Mouse (Mus musculus): ENCODE measurements around the gene Maml3. TPM values are rescaled to one million over a fixed set of nuclear protein-coding genes. Genes with fewer than 3 reads are reported as not detected.

Maml3 gene
- polyA plus RNA-seq, 1 experiment, result not detected

- TF ChIP-seq POLR2A (IDR thresholded peaks at IDR 0.05; ENCODE audit: insufficient read depth, low read depth, low read length) (no peak), CTCF (IDR thresholded peaks at IDR 0.05; ENCODE audit: insufficient read depth, low read depth, low read length) (no peak)
- WGBS, result 26% methylated on average over 9 of the region's 9 CpGs
These were observed 98.0 kb downstream of the Maml3 start for GRCm38 (mm10) chr3:52006721-52007330.

DNA sequence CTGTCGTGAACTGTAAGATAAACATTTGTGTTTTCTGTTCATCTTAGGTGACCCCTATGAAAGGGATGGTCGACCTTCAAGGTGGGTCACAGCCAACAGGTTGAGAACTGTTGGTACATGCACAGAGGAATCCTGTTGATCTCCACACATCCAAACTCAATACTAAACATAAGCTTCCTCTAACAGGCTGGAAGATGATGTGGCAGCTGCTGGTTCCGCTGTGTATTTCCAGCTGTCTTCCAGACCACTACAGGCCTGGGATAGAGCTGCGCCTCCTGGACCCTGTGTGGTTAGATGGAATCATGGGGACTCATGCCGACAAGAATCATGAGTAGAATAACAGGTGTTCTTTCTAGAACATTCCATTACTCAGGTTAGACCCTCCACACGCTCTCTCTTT, 101.2 kb downstream of the Maml3 start:
- H3K4me1 ChIP-seq (ENCODE audit: control insufficient read depth, insufficient read depth, low read length), result peaks cover 20% of the 10 kb centered on the region
- 93% methylated on average over 6 of the region's 6 CpGs for whole genome bisulfite sequencing

More at GRCm38 (mm10) chr3:52006721-52007330, 98.0 kb downstream of the Maml3 start:
- H3K4me1 ChIP-seq (ENCODE audit: control insufficient read depth, insufficient read depth, low read length), result peaks cover 27% of the 10 kb centered on the region
- H3K27ac ChIP-seq (ENCODE audit: insufficient read depth, low read depth, low read length), result peak overlapping the region; percentile 99
- peak overlapping the region; percentile 50 for H3K4me3 ChIP-seq (ENCODE audit: insufficient read depth, low read depth, low read length)

GRCm38 (mm10) chr3:52001518-52001895, 103.4 kb downstream of the Maml3 start:
- H3K4me1 ChIP-seq (ENCODE audit: control insufficient read depth, insufficient read depth, low read length), result peaks cover 25% of the 10 kb centered on the region
- WGBS, result 64% methylated on average over 9 of the region's 9 CpGs
- no peak overlapping the region for H3K4me3 ChIP-seq (ENCODE audit: insufficient read depth, low read depth, low read length)
- TF ChIP-seq CTCF (IDR thresholded peaks at IDR 0.05; ENCODE audit: insufficient read depth, low read depth, low read length) (no peak), POLR2A (IDR thresholded peaks at IDR 0.05; ENCODE audit: insufficient read depth, low read depth, low read length) (no peak)
- no peak overlapping the region for H3K27ac ChIP-seq (ENCODE audit: insufficient read depth, low read depth, low read length)

More for the DNA sequence above, 101.2 kb downstream of the Maml3 start:
- no peak overlapping the region for H3K27ac ChIP-seq (ENCODE audit: insufficient read depth, low read depth, low read length)
- no peak overlapping the region for H3K4me3 ChIP-seq (ENCODE audit: insufficient read depth, low read depth, low read length)
- TF ChIP-seq POLR2A (IDR thresholded peaks at IDR 0.05; ENCODE audit: insufficient read depth, low read depth, low read length), result no peak
- TF ChIP-seq CTCF (IDR thresholded peaks at IDR 0.05; ENCODE audit: insufficient read depth, low read depth, low read length), result no peak

GRCm38 (mm10) chr3:52000871-52001517, 103.9 kb downstream of the Maml3 start:
- 78% methylated on average over 10 of the region's 10 CpGs for WGBS
- no peak overlapping the region for H3K27ac ChIP-seq (ENCODE audit: insufficient read depth, low read depth, low read length)
- no peak overlapping the region for H3K4me3 ChIP-seq (ENCODE audit: insufficient read depth, low read depth, low read length)
- no peak for TF ChIP-seq CTCF (IDR thresholded peaks at IDR 0.05; ENCODE audit: insufficient read depth, low read depth, low read length)
- TF ChIP-seq POLR2A (IDR thresholded peaks at IDR 0.05; ENCODE audit: insufficient read depth, low read depth, low read length), result no peak
- H3K4me1 ChIP-seq (ENCODE audit: control insufficient read depth, insufficient read depth, low read length), result peaks cover 21% of the 10 kb centered on the region

DNA sequence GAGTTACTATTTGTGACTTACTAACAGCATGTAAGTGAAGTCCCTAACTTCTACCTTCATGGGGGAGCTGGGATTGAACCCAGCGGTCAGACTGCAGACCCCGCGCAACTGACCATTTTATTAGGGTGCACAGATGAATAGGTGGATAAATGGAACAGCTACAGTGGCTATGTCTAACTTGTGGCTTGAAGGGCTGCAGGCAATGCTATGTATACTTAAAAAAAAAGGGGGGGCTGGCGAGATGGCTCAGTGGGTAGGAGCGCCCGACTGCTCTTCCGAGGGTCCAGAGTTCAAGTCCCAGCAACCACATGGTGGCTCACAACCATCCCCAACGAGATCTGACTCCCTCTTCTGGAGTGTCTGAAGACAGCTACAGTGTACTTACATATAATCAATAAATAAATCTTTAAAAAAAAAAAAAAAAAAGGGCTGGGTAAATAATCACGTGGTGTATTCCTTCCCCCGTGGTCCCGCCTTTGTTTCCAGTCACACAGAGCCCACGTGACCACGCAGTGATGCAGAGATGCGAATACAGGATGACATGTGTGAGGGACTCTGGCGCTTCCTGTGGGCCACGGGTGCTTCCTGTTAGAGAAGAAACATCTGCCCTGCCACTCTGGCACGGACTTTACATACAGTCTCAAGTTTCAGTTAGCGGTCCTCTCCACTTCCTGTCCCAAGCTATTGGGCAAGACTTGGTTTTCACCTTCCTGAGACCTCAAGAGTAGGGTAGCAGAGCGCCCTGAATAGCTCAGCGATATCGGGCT, 105.0 kb downstream of the Maml3 start:
- TF ChIP-seq CTCF (IDR thresholded peaks at IDR 0.05; ENCODE audit: insufficient read depth, low read depth, low read length) (no peak), POLR2A (IDR thresholded peaks at IDR 0.05; ENCODE audit: insufficient read depth, low read depth, low read length) (no peak)
- 93% methylated on average over 21 of the region's 21 CpGs for WGBS
- H3K4me1 ChIP-seq (ENCODE audit: control insufficient read depth, insufficient read depth, low read length), result peaks cover 17% of the 10 kb centered on the region

GRCm38 (mm10) chr3:51998511-51999399, 106.1 kb downstream of the Maml3 start:
- WGBS, result 50% methylated on average over 21 of the region's 21 CpGs
- peaks cover 17% of the 10 kb centered on the region for H3K4me1 ChIP-seq (ENCODE audit: control insufficient read depth, insufficient read depth, low read length)
- no peak overlapping the region for H3K4me3 ChIP-seq (ENCODE audit: insufficient read depth, low read depth, low read length)
- no peak overlapping the region for H3K27ac ChIP-seq (ENCODE audit: insufficient read depth, low read depth, low read length)
- TF ChIP-seq CTCF (IDR thresholded peaks at IDR 0.05; ENCODE audit: insufficient read depth, low read depth, low read length), result no peak
- TF ChIP-seq POLR2A (IDR thresholded peaks at IDR 0.05; ENCODE audit: insufficient read depth, low read depth, low read length), result no peak

More for the DNA sequence above, 105.0 kb downstream of the Maml3 start:
- H3K27ac ChIP-seq (ENCODE audit: insufficient read depth, low read depth, low read length), result no peak overlapping the region
- no peak overlapping the region for H3K4me3 ChIP-seq (ENCODE audit: insufficient read depth, low read depth, low read length)

DNA sequence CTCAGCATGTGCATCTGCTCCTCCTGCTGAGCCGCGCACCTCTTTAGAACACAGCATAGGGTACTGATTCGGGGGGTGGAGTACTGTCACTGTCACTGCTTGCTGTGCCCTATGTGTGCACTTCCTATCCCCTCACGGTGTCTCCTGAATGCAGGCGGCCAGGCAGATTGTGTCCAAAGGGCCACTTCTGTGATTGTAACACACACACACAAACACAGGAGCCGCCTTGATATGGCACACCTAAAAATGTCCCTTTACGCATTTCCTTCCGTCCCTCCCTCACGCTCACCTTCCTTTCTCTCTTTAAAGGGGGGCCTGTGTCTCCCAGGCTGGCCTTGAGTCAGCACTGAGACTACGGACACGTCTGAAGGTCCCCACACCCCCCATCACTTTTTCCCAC, 107.3 kb downstream of the Maml3 start:
- Histone ChIP-seq H3K4me1 (ENCODE audit: control insufficient read depth, insufficient read depth, low read length) (peaks cover 17% of the 10 kb centered on the region), H3K4me3 (ENCODE audit: insufficient read depth, low read depth, low read length) (no peak overlapping the region), H3K27ac (ENCODE audit: insufficient read depth, low read depth, low read length) (no peak overlapping the region)
- TF ChIP-seq POLR2A (IDR thresholded peaks at IDR 0.05; ENCODE audit: insufficient read depth, low read depth, low read length) (no peak), CTCF (IDR thresholded peaks at IDR 0.05; ENCODE audit: insufficient read depth, low read depth, low read length) (no peak)
- 73% methylated on average over 11 of the region's 11 CpGs for WGBS

- H3K27ac ChIP-seq (ENCODE audit: insufficient read depth, low read depth, low read length), result no peak overlapping the region
- 66% methylated on average over 6 of the region's 6 CpGs for WGBS
- H3K4me3 ChIP-seq (ENCODE audit: insufficient read depth, low read depth, low read length), result no peak overlapping the region
- no peak for TF ChIP-seq POLR2A (IDR thresholded peaks at IDR 0.05; ENCODE audit: insufficient read depth, low read depth, low read length)
- H3K4me1 ChIP-seq (ENCODE audit: control insufficient read depth, insufficient read depth, low read length), result peaks cover 14% of the 10 kb centered on the region
These were observed 118.4 kb downstream of the Maml3 start for GRCm38 (mm10) chr3:51986507-51986906.

Data from olfactory bulb, adult 2 months (tissue).